Mouse (Mus musculus): ENCODE results near the gene Gabpa.

Gene Gabpa

DNA sequence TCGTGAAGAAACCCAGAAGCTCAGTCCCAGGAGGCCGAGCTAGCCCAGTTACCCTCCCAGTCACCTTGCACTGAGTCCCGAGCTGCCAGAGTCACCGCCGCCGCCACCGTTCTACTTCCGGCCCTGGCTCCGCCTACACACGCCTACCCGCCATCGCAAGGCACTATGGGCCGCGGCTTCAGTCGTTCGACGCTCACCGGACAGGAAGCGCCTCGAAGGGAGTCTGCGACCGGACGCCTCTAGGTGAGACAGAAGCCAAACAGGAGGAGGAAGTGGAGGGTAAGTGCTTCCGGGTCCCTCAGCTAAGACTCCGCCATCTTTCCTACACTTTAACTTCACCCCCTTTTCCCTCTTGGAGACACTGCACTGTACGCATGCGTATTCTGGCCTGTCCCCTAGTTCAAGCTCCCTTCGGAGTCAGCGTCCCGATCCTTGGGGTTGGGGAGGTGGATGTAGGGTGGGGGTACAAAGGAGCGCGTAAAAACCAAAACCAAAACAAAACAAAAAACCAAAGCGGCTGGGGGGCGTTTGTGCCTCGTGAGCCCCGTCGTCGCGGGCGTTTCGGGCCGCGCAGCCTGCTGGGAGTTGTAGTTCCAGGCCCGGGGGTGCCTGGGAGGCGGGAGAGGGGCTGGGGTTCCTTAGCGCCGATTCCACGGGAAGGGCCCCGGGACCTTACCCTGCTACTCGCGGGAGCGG lies at the start of gene Gabpa:
TSS of gene Gabpa (plus strand) at position 181 of the 696 bp plus-strand sequence.
- peak; percentile 94 to 96 for DNase-seq (ENCODE audit: low spot score in 2 of 2)

DNA sequence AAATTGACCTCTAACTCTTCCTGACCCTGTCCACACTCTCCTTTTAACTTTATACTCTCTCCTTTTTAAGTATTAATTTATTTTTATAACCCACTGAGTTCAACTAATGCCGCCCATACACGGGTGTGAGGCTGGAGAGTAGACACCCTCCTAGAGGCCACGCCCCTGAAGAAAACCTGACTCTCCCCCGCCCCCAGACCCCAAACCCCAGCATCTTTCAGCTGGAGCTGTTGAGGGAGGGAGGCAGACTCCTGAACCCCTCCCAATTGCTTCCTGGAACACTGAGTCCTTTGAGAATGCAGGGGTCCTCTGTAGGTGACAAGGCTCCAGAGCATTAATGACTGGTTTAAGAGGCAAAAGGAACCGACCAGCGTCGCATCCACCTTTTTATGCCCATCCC lies 49.8 kb upstream of the Gabpa start:
- no peak for DNase-seq (ENCODE audit: low spot score in 2 of 2)

DNA sequence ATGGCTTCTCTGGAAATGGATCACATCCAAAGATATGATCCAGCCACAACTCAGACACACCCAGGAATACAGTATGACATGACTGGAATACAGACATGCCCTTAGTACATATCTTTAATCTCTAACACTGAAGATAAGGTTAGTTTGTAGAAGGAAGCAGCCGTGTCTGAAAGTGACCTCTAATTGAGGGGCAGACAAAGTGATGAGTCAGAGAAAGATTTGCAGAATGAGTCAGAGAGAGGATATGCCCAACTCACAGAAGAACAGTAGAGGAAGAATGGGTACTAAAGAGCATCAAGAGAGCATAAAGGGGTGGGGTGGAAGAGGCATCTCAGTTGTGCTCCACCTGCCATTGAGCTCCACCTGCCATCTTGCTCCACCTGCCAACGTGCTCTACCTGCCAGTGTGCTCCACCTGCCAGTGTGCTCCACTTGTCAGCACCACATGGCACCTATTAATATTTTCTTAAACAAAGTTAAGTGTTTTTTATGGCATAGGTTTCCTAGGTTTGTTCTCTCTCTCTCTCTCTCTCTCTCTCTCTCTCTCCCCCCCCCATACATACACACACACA lies 44.0 kb upstream of the Gabpa start:
- DNase-seq (ENCODE audit: low spot score in 2 of 2): no peak

DNA sequence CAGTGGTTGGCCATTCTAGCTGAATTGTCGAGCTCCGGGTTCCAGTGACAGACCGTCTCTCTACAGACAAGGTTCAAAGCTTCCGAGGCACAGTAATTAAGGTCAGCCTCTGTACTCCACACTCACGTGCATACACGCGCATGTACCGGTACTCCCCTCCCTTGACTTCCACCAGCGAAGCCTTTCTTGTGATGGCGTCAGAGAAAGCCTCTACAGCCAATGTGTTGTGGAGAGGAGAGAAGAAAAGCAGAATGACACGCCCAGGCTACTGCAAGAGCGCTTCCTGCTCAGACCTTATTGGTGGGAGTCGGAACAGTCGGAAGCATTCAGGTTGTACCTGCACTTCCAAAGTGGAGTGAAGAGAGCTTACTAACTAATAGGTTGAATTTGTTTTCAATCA lies 41.3 kb upstream of the Gabpa start:
- no peak for DNase-seq (ENCODE audit: low spot score in 2 of 2)

GRCm38 (mm10) chr16:84795337-84795736 lies 39.4 kb upstream of the Gabpa start:
- no peak for DNase-seq (ENCODE audit: low spot score in 2 of 2)

DNA sequence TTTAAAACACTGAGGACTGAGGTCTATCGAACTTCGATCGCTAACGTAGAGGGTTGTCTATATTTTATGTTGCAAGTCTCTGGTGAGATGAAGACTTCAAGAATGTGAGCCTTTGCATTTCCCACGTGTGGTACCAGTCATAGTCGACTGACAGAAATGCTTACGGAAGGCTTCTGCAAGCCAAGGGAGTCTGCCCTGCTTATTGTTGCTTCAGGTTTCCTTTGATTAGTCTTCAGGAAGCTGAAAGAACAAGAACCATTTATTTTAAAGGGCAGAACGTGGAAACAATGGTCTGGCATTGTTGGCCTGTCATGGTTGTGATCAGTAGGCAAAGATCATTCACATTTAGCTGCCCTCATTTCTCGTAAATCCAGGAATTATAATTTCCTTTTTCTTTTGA lies 38.0 kb upstream of the Gabpa start:
- no peak for DNase-seq (ENCODE audit: low spot score in 2 of 2)

DNA sequence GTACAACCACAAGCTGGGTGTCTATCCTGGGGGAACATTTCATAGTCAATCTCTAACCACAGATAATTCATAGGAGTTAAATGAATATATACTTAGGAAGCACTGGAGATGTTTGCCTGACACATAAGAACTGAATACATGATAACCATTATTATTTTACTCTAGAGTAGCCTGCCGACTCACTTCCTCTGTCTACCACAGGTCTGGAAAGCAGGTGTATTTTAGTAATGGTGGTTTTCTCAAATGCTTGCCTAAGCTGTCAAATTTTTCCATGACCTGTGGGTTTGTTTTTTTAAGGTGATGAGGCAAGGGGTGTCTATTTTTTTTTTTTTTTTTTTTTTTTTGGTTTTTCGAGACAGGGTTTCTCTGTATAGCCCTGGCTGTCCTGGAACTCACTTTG lies 34.7 kb upstream of the Gabpa start:
- DNase-seq (ENCODE audit: low spot score in 2 of 2): no peak

- peak; percentile 38 to 46 for DNase-seq (ENCODE audit: low spot score in 2 of 2)
Observed at GRCm38 (mm10) chr16:84802217-84802616, 32.5 kb upstream of the Gabpa start.

DNA sequence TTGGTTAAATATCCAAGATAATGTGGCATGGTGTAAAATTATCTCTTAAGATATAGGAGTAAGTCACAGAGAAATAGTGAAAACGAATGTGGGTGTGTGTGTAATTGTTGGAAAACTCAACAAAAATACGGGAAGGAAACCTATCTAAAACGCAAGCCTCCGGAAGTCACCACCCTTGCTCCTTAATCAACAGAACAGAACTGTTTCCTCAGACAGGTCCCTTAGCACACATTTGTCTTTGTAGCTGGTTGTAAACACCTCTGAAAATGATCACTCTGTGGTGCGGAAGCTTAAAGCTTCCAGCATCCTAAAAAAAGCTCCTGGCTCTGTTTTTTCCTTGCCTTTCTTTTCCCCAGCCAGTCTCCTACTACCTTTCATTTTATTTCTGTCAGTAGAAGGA lies 29.9 kb upstream of the Gabpa start:
- no peak for DNase-seq (ENCODE audit: low spot score in 2 of 2)

- no peak for DNase-seq (ENCODE audit: low spot score in 2 of 2)
Observed at GRCm38 (mm10) chr16:84806175-84806574, 28.6 kb upstream of the Gabpa start.

GRCm38 (mm10) chr16:84807874-84808273 lies 26.9 kb upstream of the Gabpa start:
- DNase-seq (ENCODE audit: low spot score in 2 of 2): no peak

DNA sequence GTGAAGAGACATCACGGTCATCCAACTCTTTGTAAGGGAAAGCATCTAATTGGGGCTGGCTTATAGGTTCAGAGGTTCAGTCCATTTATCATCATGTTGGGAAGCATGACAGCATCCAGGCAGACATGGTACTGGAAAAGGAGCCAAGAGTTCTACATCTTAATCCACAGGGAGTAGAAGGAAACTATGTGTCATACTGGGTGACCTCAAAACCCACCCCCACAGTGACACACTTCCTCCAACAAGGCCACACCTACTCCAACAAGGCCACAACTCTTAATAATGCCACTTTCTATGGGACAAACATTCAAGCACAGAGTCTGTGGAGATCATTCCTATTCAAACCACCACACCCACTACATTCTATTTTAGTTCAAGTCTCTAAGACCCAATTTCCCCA lies 24.5 kb upstream of the Gabpa start:
- DNase-seq (ENCODE audit: low spot score in 2 of 2): no peak

GRCm38 (mm10) chr16:84813852-84814251 lies 20.9 kb upstream of the Gabpa start:
- DNase-seq (ENCODE audit: low spot score in 2 of 2): no peak

DNA sequence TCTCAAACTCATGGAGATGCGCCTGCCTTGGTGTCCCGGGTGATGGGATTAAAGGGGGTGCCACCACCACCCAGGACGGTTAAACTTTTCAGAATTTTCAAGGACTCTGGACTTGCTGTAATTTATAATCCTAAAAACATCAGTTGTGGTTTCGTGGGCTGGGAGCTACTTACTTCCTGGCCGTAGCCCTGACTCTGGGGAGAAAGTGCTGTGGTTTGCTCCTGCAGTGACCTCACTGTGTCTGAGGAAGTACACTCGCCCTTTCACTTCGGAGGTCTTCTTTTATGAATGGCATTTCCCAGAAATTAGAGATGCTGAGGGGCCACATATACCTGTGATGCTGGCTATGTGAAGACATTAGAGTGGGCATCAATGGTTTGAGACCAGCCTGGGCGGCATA lies 20.2 kb upstream of the Gabpa start:
- no peak for DNase-seq (ENCODE audit: low spot score in 2 of 2)

DNA sequence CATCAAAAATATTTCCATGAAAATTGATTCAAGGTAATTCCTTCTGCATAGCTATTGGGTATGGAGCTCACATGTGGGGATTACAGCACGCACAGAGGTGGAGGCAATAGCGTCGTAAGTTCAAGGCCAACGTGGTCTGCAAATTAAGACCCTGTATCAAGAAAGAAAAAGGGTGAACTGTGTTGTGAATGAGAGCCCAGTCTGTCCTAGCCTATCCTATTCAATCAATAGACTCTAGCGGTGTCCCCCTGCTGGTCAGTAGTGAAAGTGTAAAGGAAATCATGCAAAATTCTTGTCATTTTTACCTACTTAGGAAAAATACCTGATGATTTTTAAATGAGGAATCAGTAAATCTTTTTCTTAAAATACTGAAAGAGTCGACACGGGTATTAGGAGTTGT lies 17.3 kb upstream of the Gabpa start:
- peak in 1 of 2 experiments; percentile 47 for DNase-seq (ENCODE audit: low spot score in 2 of 2)

GRCm38 (mm10) chr16:84825009-84825408 lies 9.7 kb upstream of the Gabpa start:
- DNase-seq (ENCODE audit: low spot score in 2 of 2): peak in 1 of 2 experiments; percentile 43

- DNase-seq (ENCODE audit: low spot score in 2 of 2): no peak
Observed at GRCm38 (mm10) chr16:84831696-84832095, 3.0 kb upstream of the Gabpa start.

DNA sequence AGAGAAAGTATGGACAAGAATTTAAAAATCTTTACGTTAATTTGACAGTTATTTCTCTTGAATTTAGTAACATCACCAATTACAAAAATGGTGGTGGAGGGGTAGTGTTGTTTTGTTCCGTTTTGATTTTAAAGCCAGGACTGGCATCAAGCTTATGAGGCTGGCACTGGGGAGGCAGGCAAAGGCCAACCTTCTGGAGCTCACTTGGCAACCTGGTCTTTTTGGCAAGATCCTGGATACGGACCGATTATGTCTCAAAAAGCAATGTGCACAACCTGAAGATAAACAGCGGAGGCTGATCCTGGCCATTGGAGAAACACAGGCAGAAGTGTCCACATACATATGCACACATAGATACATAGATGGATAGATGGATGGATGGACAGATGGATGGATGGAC lies 2.0 kb upstream of the Gabpa start:
- DNase-seq (ENCODE audit: low spot score in 2 of 2): peak in 1 of 2 experiments; percentile 47

DNA sequence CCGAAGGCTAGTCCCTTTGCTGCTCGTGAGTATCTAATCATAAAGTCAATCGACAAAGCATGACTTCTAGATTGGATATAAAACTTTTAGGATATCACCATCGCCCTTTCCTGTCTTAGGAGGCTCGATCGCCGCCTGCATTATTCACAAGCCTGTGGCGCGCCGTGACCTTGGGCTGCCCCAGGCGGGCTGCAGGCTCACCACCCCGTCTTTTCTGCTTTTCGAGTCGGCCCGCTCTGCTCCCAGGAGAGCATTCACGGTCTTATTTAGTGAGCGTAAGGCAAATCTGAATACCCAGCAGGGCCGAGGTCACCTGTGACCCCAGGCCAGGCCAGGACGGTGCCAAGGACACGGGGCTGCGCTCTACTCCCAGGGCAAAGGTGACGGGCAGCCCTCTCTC lies 381 bp upstream of the Gabpa start:
- DNase-seq (ENCODE audit: low spot score in 2 of 2): no peak

GRCm38 (mm10) chr16:84835441-84835822 lies 707 bp downstream of the Gabpa start, which contains the start of gene Atp5j:
TSS of gene Atp5j (minus strand) at chr16:84835625.
- peak; percentile 91 for DNase-seq (ENCODE audit: low spot score in 2 of 2)

DNA sequence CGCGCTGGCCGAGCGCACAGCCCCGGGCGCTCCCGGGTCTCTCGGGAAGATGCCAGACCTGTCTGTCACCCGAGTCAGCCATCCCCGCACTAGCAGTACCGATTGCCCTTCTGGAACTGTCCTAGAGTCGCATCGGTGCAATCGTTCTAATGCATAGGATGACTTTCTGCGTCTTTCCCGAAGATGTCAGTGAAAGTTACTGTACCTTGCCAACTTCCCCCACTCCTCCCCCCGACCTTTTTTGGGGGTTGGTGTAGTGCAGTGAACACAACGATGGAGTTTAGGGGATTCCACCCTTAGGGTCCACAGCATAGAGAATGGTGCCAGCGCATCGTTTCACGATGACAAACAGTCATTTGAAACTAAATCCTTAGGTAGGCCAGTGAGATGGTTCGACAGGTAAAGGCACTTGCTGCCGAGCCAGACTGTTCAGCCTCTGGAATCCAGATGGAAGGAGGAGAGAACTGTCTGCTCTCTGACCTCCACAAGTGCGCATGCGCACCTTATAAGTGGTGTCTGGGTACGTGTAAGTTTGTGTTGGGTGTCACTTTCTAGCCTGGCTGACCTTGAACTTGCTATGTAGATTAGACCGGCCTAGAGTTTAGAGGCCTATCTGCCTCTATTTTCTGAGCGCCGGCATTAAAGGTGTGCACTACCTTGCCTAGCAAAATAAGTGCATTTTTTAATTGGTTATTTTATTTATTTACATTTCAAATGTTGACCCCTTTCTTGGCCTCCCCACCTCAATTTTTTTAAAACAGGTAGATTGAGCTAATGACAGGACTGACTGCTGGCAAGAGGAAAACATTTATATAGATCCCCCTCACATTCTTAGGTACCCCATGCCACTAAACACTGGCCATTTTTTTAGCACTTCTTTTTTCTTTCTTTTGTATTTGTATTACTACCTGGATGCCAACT lies 1.4 kb downstream of the Gabpa start:
- DNase-seq (ENCODE audit: low spot score in 2 of 2): peak; percentile 41 to 53

GRCm38 (mm10) chr16:84838576-84838975 lies 3.9 kb downstream of the Gabpa start:
- no peak for DNase-seq (ENCODE audit: low spot score in 2 of 2)

DNA sequence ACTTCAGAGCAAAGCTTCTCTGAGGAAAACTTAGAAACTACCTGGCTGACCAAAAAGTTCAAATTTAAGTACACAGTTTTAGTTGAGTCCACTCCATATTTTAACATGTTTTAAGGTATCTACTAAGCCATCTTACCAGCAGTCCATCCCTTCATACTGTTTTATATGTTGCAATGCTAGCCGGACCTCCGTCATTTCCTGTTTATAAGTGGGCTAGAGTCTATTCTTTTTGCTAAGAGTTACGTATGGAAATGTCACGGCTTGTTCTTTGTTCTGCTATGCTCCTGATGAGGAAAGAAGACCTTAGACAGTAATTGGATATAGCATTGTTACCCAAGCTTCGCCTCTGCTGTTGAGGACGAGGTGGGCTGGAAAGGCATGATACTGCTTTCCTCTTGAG lies 18.8 kb downstream of the Gabpa start:
- no peak for DNase-seq (ENCODE audit: low spot score in 2 of 2)
